Mouse (Mus musculus): ENCODE data around the gene Rbms2.
"Not testable (repeated sequence)": the region's sequence is repeated elsewhere in the genome, so short reads cannot be mapped to it uniquely, and the experiment has no call there.

Rbms2 gene

DNA sequence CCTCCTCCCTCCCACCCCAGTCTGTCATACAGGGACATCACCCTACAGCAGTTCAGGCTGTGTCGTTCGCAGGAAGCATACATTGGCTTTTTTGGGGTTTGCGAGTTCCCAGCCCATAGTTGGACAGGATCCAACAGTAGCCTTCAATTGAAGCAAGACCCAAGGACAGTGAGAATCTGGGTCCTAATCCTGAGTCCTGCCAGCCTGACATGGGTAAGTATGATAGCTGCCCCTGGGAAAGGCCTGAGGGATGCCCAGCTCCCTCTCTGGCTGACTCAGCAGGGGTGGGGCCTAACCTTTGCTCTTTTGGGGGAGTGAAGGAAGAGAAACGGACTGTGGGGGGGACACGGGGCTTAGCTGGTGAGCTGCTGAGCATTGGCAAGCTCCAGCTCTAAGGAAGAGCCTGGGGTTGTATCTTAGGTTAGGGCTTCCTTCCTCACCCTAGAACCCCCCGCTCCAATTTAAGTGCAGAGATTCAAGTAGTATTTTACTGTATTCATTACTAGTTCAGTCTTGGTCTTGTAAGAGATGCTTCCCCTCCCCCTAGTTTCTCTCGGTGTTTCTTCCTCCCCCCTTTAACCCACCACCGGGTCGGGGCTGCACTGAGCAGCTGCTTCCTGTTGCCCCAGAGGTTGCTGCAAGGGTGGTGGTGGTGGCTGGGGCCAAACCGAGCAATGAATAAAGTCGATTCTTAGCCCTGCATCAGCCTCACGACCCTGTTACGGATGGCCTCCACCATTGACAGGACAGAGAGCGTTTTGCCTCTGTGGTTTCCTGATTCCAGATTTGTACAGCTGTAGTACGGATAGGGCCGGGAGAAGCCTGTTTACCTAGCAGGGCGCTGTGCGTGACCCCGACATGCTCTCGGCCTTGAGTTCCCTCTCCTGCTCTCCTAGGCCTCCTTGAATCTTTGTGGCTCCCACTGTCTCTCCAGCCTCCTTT is 88.3 kb downstream of the Rbms2 start, which contains the start of gene Baz2a:
Baz2a (plus strand) TSS at position 14 of the 942 bp plus-strand sequence.
- no peak for DNase-seq (ENCODE audit: extremely low read depth, low read depth)

DNA sequence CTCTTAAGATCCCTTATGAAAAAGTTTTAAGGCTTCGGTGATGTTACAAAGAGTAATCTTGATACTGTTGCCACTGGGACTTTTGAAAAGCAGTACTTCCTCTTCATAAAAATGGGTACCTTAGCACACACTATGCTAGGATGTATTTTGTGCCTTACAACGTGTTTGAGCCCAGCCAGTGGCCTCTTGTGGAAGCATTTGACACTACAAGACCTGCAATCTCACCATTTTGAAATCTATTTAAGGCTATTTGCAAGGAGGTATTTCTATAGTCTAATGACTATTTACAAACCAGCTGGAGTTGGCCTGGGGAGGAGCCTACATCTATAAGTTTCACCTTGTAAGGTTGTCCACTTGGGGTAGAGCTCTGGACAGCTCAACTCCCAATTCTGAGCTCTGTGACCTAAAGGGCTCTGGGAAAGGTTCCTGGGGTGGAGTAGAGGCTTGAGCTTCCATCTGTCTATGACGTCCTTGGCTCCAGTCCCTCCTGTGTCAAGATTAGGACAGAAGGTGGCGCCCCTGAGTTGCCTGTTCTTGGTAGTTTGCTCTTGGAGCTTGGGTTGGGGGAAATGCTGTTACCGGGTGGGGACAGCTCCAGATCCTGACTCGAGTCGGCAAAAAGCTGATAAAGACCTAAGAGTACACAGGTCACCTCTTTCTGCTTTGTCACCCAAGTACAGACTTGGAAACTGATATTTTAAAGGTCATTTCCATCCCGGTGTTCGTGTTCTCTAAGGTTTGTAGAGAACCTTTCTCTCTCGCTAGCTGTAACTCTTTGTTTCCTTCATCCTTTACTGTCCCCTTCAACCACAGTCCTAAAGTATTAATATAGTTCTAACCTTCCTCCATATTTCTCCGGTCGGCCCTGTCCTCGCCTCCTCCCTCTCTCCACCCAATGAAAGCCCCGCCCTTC is 89.2 kb downstream of the Rbms2 start:
- peak; percentile 83 for DNase-seq (ENCODE audit: extremely low read depth, low read depth)

DNA sequence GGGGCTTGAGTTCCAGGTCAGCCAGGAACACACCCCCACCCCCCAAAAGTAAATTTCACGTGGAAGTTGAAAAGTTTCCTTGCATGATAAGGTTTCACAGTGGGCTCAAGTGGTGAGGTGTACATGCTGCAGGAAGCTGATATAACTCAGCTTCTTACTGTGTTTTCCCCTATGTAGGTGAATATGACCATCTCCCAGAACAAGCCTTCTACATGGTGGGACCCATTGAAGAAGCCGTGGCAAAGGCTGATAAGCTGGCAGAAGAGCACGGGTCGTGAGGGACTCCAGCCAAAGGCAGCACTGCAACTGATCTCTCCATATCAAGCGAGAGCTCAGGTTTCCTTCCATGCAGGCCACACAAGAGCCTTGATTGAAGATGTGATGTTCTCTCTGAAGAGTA is 90.3 kb downstream of the Rbms2 start:
- no peak for DNase-seq (ENCODE audit: extremely low read depth, low read depth)

DNA sequence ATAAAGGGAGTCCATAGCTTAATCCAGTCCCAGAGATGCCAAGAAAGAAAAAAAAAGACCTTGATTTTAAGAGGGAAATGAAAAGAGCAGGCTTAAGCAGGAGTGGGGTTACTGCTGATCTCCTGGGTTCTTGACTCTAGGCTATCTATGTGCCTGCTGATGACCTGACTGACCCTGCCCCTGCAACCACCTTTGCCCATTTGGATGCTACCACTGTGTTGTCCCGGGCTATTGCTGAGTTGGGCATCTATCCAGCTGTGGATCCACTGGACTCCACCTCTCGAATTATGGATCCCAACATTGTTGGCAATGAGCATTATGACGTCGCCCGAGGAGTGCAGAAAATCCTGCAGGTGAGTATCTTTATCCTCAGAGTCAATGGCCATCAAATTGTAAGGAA is 91.9 kb downstream of the Rbms2 start:
- no peak for DNase-seq (ENCODE audit: extremely low read depth, low read depth)

DNA sequence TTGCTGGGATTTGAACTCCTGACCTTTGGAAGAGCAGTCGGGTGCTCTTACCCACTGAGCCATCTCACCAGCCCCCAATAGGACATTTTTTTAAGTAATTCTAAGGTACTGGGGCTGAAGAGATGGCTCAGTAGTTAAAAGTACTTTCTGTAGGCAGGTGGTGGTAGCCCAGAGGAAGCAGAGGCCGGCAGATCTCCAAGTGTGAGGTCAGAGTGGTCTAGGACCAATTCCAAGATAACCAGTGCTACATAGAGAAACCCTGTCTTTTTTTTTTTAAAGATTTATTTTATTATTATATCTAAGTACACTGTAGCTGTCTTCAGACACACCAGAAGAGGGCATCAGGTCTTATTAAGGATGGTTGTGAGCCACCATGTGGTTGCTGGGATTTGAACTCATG is 92.9 kb downstream of the Rbms2 start:
- not testable (repeated sequence) for DNase-seq (ENCODE audit: extremely low read depth, low read depth)

DNA sequence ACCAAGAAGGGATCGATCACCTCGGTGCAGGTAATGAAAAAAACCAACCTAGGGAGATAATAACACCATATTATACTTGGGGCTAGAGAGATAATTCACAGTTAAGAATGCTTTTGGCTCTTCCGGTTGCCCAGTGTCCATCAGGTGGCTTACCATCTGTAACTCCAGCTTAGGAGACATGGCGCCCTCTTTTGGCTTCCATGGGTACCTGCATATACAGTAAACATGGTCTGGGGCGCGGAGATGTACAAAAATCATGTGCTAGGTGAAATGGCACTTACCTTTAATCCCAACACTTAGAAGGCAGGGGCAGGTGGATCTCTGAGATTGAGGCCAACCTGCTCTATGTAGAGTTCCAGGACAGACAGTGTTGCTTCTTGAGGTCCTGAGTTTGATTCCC is 93.7 kb downstream of the Rbms2 start:
- DNase-seq (ENCODE audit: extremely low read depth, low read depth): no peak

DNA sequence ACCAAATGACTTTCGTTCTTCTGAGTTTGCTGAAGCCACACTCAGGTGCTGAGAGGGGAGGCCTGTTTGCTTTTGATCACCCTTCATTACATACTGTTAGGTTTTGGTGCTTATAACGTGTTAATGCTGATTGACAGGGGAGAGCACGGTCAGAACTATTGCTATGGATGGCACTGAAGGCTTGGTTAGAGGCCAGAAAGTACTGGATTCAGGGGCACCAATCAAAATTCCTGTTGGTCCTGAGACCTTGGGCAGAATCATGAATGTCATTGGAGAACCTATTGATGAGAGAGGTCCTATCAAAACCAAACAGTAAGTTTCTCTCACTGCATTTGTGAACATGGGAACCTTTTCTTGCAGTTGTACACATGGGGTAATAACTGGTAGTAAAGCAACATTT is 95.9 kb downstream of the Rbms2 start:
- DNase-seq (ENCODE audit: extremely low read depth, low read depth): no peak

DNA sequence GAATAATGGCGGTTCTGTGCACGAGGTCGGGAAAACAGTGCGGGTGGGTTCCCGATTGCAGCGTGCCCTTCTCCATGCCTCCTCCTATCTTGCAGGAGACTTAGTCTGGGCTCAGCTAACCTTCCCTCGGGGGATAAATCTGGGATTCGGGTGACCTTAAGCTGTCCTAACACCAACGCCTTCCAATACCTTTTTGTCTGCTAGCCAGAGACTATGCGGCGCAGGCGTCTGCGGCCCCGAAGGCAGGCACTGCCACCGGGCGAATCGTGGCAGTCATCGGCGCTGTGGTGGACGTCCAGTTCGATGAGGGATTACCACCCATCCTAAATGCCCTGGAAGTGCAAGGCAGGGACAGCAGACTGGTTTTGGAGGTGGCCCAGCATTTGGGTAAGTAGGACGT is 96.4 kb downstream of the Rbms2 start:
- DNase-seq (ENCODE audit: extremely low read depth, low read depth): no peak

DNA sequence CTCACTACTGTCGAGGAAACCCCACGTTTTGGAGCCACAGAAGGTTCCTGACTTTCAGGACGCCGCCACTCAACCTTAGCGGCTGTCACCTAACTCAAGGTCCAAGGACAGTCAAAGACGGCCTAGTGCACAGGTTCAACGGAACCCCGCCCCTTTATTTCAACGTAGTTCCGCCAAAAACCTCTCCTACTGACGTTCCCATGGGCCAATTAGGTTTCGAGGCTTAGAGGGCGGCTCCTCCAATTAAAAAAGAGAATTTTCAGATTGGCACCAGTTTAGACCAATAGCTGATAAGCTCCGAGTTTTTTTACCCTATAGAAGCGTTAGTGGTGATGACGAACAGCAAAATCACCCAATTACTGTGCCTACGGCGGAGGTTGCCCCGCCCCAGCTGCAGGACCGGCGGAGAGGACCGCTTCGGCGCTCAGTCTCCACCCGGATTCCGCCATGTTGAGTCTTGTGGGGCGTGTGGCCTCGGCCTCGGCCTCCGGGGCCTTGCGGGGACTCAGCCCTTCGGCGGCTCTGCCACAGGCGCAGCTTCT is 97.1 kb downstream of the Rbms2 start, which contains the start of gene Atp5b:
Atp5b (plus strand) TSS at position 394 of the 542 bp plus-strand sequence.
- peak; percentile 100 for DNase-seq (ENCODE audit: extremely low read depth, low read depth)

DNA sequence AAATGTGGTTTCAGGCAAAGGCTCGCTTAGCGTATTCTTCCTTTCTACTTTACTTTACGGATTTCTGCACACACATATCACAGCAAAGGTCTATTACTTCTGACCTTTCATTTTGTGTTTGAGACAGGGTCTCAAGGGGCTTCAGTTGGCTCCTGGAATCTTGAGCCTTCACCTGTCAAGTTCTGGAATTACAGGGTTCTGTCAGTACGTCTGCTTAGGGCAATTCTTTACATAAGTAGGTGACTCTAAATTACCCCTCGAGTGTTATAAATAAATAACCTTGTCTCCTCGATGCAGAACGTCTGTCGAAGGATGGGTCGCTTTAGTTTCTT is 97.7 kb downstream of the Rbms2 start:
- no peak for DNase-seq (ENCODE audit: extremely low read depth, low read depth)

DNA sequence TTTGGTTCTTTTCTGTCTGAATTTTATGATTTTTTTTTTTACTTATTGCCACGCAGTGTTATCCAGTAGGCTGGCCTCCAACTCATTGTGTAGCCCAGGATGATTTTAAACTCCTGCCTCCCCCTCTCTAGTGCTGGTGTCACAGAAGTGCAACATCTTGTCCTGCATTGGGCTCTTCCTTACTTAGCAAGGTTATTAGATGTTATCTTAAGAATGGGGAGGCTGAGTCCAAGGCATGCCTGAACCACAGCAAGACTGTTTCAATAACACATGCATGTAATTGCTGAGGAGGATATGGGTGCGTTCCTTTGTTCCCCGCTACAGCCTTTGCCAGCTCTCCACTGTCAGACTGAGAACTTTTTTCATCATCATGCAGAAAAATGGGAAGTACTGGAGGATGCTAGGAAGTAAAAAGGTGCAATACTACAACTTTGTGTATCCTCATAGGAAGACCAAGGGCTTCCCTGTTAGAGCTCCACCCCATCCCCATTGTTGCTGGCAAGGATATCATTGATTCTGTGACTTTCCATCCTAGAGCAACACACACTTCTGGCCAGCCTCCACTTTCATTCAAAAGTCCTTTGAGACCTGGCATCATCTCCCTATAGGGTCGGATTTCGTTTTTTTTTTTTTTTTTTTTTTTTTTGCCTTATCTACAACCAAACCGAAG is 98.2 kb downstream of the Rbms2 start:
- DNase-seq (ENCODE audit: extremely low read depth, low read depth): no peak
